Mouse (Mus musculus) layer of hippocampus, adult 9-11 months (tissue): ENCODE measurements around the gene Babam2.
A peak's percentile ranks its signal among the peaks of the same experiment; 100 is the strongest.

Source experiments
- DNase-seq: peaks from one replicate; pipeline ENCODE4 v3.0.0; 2022

Babam2 gene

GRCm38 (mm10) chr5:31715486-31716150, 18.1 kb downstream of the Babam2 start:
- DNase-seq, result no peak

- no peak for DNase-seq
Measured at GRCm38 (mm10) chr5:31724519-31724918, 27.0 kb downstream of the Babam2 start.

- no peak for DNase-seq
Measured at GRCm38 (mm10) chr5:31725885-31726284, 28.4 kb downstream of the Babam2 start.

- no peak for DNase-seq
Measured at GRCm38 (mm10) chr5:31727456-31727855, 30.0 kb downstream of the Babam2 start.

- DNase-seq, result no peak
Measured at GRCm38 (mm10) chr5:31732644-31733338, 35.3 kb downstream of the Babam2 start.

GRCm38 (mm10) chr5:31741931-31742330, 44.4 kb downstream of the Babam2 start:
- DNase-seq, result no peak

GRCm38 (mm10) chr5:31742521-31743031, 45.1 kb downstream of the Babam2 start:
- no peak for DNase-seq

GRCm38 (mm10) chr5:31749401-31749800, 51.9 kb downstream of the Babam2 start:
- no peak for DNase-seq

- peak; percentile 81 for DNase-seq
Measured at GRCm38 (mm10) chr5:31750231-31750925, 52.9 kb downstream of the Babam2 start.

- DNase-seq, result peak; percentile 44
Measured at GRCm38 (mm10) chr5:31750955-31751354, 53.5 kb downstream of the Babam2 start.

- no peak for DNase-seq
Measured at GRCm38 (mm10) chr5:31754634-31755033, 57.1 kb downstream of the Babam2 start.

GRCm38 (mm10) chr5:31755255-31755654, 57.8 kb downstream of the Babam2 start:
- DNase-seq, result no peak

GRCm38 (mm10) chr5:31758310-31759091, 61.0 kb downstream of the Babam2 start:
- DNase-seq, result no peak

GRCm38 (mm10) chr5:31761836-31762235, 64.4 kb downstream of the Babam2 start:
- no peak for DNase-seq

GRCm38 (mm10) chr5:31762773-31763172, 65.3 kb downstream of the Babam2 start:
- no peak for DNase-seq

GRCm38 (mm10) chr5:31765824-31766223, 68.3 kb downstream of the Babam2 start:
- no peak for DNase-seq

- DNase-seq, result no peak
Measured at GRCm38 (mm10) chr5:31766841-31767542, 69.5 kb downstream of the Babam2 start.

GRCm38 (mm10) chr5:31771486-31771885, 74.0 kb downstream of the Babam2 start:
- DNase-seq, result no peak

- no peak for DNase-seq
Measured at GRCm38 (mm10) chr5:31771921-31772320, 74.4 kb downstream of the Babam2 start.

- no peak for DNase-seq
Measured at GRCm38 (mm10) chr5:31774976-31775375, 77.5 kb downstream of the Babam2 start.

- no peak for DNase-seq
Measured at GRCm38 (mm10) chr5:31781624-31782023, 84.1 kb downstream of the Babam2 start.

- DNase-seq, result no peak
Measured at GRCm38 (mm10) chr5:31787201-31787600, 89.7 kb downstream of the Babam2 start.
